Mouse (Mus musculus): Measurements from ENCODE around the gene Zfp599.
"Not testable (repeated sequence)": the region's sequence is repeated elsewhere in the genome, so short reads cannot be mapped to it uniquely, and the experiment has no call there.

The Zfp599 gene

DNA sequence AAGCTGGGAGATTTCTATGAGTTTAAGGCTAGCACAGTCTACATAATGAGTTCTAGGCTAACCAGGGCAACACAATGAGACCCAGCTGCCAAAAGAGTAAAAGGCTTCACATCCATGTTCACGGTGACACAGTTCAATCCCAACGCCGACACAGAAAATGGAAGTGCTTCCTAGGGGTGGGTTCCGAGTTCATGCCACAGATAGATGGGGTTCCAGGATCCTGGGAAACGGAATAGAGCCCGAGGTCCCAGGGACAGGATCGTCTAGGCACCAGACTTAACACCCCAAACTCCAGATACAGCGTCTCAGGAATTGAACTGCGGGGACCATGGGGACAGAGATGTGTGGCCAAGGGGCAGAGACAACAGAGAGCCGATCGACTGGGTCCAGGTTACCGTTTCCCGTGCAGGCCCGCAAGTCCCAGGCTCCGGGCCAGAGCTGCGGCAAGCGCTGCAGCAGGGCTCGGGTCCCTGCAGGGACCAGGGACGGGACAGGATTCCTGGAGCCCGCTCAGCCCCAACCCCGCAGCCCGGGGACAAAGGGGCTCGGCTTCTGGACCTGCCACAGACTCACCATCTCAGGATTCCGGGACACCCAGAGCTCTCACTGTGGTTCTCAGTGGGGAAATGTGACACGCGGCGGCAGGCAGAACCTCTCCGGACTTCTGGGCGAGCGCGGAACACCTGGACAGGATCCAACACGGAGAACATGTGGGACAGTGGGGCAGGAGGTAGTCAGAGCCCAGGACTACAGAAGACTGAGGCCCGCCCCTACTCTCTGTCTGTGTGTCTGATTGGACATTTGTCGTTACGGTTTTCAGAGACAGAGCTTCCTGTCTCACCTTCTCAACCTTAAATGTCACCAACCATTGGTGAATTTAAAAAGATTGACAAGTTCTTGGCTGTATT, at the start of gene Zfp599:
TSS of gene Zfp599 (minus strand) at position 712 of the 908 bp plus-strand sequence.
- DNase-seq, result peak; percentile 68

GRCm38 (mm10) chr9:22307920-22308262, 48.2 kb upstream of the Zfp599 start:
- DNase-seq, result not testable (repeated sequence)

GRCm38 (mm10) chr9:22307156-22307919, 47.6 kb upstream of the Zfp599 start, which contains the start of gene Zfp810:
Zfp810 (minus strand) TSS chr9:22307648.
- peak; percentile 96 for DNase-seq

- no peak for DNase-seq
These were observed 47.0 kb upstream of the Zfp599 start for GRCm38 (mm10) chr9:22306726-22307125.

GRCm38 (mm10) chr9:22302199-22302598, 42.5 kb upstream of the Zfp599 start:
- DNase-seq, result no peak

DNA sequence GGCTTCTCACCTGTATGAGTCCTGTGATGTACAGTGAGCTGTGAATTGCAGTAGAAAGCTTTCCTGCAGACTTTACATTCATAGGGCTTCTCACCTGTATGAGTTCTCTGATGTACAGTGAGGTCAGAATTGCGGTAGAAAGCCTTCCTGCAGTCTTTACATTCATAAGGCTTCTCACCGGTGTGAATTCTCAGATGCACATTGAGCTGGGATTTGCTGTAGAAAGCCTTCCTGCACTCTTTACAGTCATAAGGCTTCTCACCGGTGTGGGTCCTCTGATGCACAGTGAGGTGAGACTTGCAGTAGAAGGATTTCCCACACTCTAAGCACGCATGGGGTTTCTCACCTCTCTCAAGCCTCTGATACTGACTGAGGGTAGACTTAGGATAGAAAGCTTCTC, 19.0 kb upstream of the Zfp599 start:
- no peak for DNase-seq

DNA sequence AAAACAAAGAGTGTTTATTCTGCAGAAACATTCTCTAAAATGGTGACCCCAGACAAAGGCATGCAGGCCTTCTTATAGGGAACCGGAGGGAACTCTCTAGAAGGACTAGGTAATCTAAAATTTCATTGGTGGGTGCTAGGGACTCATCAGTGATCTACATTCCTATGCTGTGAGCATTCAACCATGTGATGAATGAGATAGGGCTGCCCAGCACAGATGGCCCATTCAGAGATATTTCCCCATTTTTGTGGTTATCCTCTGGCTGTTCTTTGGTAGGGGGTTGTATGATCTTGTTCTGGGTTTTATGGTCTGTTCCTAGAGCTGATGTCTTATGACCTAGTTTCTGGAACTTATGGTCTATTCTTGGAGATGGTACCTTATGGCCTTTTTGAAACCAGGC, 9.2 kb upstream of the Zfp599 start:
- DNase-seq, result no peak

- DNase-seq, result peak in 1 of 2 experiments; percentile 24
These were observed 2.9 kb upstream of the Zfp599 start for GRCm38 (mm10) chr9:22262611-22263010.

GRCm38 (mm10) chr9:22261594-22261993, 1.9 kb upstream of the Zfp599 start:
- no peak for DNase-seq

DNA sequence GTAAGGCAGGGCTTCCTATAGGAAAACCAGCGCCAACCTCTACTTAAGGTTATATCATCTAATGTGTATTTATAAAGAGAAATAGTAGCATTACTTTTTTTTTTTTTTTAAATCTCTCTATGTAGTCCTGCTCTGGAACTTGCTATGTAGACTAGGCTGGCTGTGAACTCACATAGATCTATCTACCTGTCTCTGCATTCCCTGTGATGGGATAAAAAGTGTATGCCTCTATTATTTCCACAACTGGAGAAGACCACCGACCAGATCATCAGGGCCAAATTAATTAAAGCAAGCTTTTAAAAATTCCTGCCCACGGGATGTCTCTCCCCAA, 362 bp upstream of the Zfp599 start:
- no peak for DNase-seq

GRCm38 (mm10) chr9:22258784-22259183, 911 bp downstream of the Zfp599 start:
- DNase-seq, result no peak

DNA sequence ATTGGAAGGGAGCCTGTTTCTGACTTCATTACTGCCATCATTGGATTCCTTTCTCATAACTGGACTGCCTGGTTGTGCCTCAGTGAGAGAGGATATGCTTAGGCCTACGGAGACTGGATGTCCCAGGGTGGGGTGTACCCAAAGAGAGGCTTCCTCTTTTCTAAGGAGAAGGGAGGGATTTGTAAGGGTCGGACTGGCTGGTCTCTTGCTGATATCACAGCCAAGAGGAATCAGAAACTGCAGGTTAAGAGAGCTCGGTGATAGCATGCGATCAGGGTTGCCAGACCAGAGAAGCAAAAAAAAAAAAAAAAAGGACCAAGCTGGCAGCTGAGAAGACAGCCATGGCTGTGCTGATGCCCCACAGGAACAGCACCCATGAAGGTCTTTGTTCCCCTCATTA, 3.1 kb downstream of the Zfp599 start:
- no peak for DNase-seq

DNA sequence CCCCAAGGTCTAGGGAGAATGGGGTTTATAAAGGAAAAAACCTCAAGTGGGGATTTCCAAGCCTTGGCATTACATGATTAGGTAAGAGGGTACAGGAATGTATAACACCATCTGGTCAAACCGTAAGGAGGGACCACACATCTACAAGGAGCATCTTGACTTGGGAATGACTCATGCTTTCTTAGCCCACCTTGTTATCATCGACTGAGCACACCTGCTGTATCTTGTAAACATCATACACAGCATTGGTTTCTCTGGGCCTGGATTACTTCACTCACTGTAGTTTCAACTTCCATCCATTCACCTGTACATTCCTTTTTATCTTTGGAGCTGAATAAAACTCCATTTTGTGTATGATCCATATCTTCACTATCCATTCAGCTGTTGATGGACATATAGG, 15.5 kb downstream of the Zfp599 start:
- no peak for DNase-seq

- DNase-seq, result no peak
These were observed 19.7 kb downstream of the Zfp599 start for GRCm38 (mm10) chr9:22240001-22240400.

DNA sequence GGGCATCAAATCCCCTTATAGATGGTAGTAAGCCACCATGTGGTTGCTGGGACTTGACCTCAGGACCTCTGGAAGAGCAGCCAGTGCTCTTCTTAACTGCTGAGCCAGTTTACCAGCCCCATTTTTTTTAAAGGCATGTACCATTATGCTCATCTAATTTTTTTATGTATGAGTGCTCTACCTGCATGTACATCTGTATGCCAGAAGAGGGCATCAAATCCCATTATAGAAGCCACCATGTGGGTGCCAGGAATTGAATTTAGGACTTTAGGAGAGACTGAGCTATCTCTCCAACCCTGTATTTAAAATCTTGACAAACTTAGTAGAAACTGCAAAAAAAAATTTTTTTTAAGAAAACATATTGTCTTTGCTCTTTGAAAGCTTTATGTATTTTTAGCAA, 29.1 kb downstream of the Zfp599 start:
- DNase-seq, result no peak

- no peak for DNase-seq
These were observed 29.6 kb downstream of the Zfp599 start for GRCm38 (mm10) chr9:22230061-22230460.

- no peak for DNase-seq
These were observed 30.2 kb downstream of the Zfp599 start for GRCm38 (mm10) chr9:22229386-22230026.

DNA sequence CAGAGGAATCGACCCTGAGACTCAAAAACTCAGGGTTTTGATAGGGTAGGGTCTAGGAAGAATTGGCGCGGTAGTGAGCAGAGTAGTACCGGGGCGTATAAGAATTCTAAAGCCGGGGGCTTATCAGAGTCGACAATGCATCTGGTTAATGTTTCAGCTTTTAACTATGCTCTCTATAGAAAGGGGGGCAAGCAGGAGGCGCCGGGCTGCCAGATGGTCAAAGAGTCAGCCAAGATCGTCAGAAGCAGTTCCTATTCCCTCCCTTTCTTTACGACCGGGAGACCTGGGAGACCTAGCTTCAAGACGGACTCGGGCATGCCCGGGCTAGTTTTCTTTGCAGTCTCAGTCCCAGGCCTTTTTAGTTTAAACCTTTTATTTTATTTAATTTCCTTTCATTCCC, 32.8 kb downstream of the Zfp599 start:
- DNase-seq, result peak; percentile 52 to 73

DNA sequence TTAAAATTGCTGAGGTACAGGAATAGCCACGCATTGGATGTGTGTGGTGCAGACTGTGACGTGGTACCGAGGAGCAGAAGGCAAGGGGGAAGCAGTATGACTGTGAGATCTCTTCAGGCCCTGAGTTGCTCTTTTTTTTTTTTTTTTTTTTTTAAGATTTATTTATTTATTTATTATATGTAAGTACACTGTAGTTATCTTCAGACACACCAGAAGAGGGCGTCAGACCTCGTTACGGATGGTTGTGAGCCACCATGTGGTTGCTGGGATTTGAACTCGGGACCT, 33.4 kb downstream of the Zfp599 start:
- DNase-seq, result not testable (repeated sequence)

GRCm38 (mm10) chr9:22225581-22226388, 33.9 kb downstream of the Zfp599 start, which contains the start of gene Zfp809:
Zfp809 (plus strand) TSS chr9:22225714.
- DNase-seq, result peak; percentile 99 to 100

GRCm38 (mm10) chr9:22224536-22225503, 34.9 kb downstream of the Zfp599 start:
- DNase-seq, result peak; percentile 27 to 34

DNA sequence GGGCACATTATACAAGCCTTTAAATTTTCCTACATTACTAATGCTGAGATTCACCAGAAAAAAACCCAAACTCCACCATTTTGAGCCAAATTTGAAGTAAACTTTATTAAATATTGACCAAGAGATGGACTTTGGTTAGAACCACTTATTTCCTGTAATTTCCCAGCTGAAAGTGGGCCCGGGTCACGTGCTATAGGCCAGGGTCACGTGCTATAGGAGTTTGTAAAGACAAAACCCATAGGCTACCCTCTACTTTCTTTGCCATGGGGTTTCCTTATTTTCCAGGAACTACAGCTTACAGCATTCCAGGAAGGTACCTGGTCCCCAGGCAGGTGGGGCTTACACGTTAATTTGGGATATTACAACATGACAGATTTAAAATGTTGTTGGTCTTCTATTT, 35.6 kb downstream of the Zfp599 start:
- no peak for DNase-seq
